Mouse (Mus musculus) MEL (cell line): ENCODE measurements around the gene Cenps. TPM values are rescaled to one million over a fixed set of nuclear protein-coding genes. Genes with fewer than 3 reads are reported as not detected.

Experiments used
- DNase-seq: peaks from one replicate; pipeline ENCODE4 v3.0.0; 2011; ENCODE audit warnings: low read depth, low spot score
- H3K27ac ChIP-seq: 2 replicates; pipeline ENCODE4 v1.5.1; 2012; ENCODE audit warnings: low read depth, mild to moderate bottlenecking, control low read depth, low read length, moderate library complexity; ENCODE audit not compliant: control insufficient read depth
- H3K27me3 ChIP-seq, 2 experiments: fragments of 150-350 bp in 1 of 2; sonication (generic) in 1 of 2; 2 replicates each; pipeline ENCODE4 v1.6.1; 2012; ENCODE audit warnings: low read length in 2 of 2, mild to moderate bottlenecking in 2 of 2, improper control_type of control experiment in 1 of 2, moderate library complexity in 1 of 2; ENCODE audit not compliant: insufficient read depth in 2 of 2, control insufficient read depth in 1 of 2
- H3K36me3 ChIP-seq, 2 experiments: 2 replicates each; pipeline ENCODE4 v1.6.1; 2012 to 2014; ENCODE audit warnings: low read length in 2 of 2, improper control_type of control experiment in 1 of 2, inconsistent platforms in 1 of 2, mild to moderate bottlenecking in 1 of 2; ENCODE audit not compliant: insufficient read depth in 2 of 2, control insufficient read depth in 1 of 2
- H3K4me1 ChIP-seq, 2 experiments: fragments of 150-350 bp in 1 of 2; sonication (generic) in 1 of 2; 2 replicates each; pipeline ENCODE4 v1.6.1; 2012; ENCODE audit warnings: low read length in 2 of 2, improper control_type of control experiment in 1 of 2, mild to moderate bottlenecking in 1 of 2; ENCODE audit not compliant: insufficient read depth in 2 of 2, control insufficient read depth in 1 of 2
- H3K4me3 ChIP-seq, 2 experiments: fragments of 150-350 bp in 1 of 2; sonication (generic) in 1 of 2; 2 replicates each; pipeline ENCODE4 v1.5.1; 2012; ENCODE audit warnings: low read depth in 2 of 2, low read length in 2 of 2, mild to moderate bottlenecking in 2 of 2, moderate library complexity in 2 of 2, control low read depth in 1 of 2, improper control_type of control experiment in 1 of 2; ENCODE audit not compliant: control insufficient read depth in 1 of 2, insufficient read depth in 1 of 2
- H3K79me2 ChIP-seq: 2 replicates; pipeline ENCODE4 v1.6.1; 2012; ENCODE audit warnings: mild to moderate bottlenecking, low read length, moderate library complexity; ENCODE audit not compliant: control insufficient read depth, poor library complexity, insufficient read depth
- H3K9ac ChIP-seq: 2 replicates; pipeline ENCODE4 v1.6.1; 2012; ENCODE audit warnings: low read depth, mild to moderate bottlenecking, control low read depth, low read length, moderate library complexity; ENCODE audit not compliant: control insufficient read depth, poor library complexity, severe bottlenecking
- H3K9me3 ChIP-seq: fragments of 150-350 bp; sonication (generic); replicated peaks from 2 replicates; pipeline ENCODE4 v1.6.1; 2012; ENCODE audit warnings: mild to moderate bottlenecking, low read length, improper control_type of control experiment, moderate library complexity; ENCODE audit not compliant: insufficient read depth
- CHD1 ChIP-seq: IDR thresholded peaks from 2 replicates; pipeline ENCODE4 v1.6.1; 2012; ENCODE audit warnings: low read depth, mild to moderate bottlenecking, inconsistent platforms, low read length, improper control_type of control experiment
- CHD2 ChIP-seq: IDR thresholded peaks from 2 replicates; pipeline ENCODE4 v1.6.1; 2011; ENCODE audit warnings: low read length, improper control_type of control experiment
- EP300 ChIP-seq, 2 experiments: IDR thresholded peaks; 2 replicates each; pipeline ENCODE4 v1.6.1; 2011; ENCODE audit warnings: improper control_type of control experiment in 2 of 2, low read length in 2 of 2, low read depth in 1 of 2, mild to moderate bottlenecking in 1 of 2
- GABPA ChIP-seq: IDR thresholded peaks from 2 replicates; pipeline ENCODE4 v1.6.1; 2012; ENCODE audit warnings: low read depth, mild to moderate bottlenecking, inconsistent platforms, low read length, improper control_type of control experiment, moderate library complexity
- GATA1 ChIP-seq: IDR thresholded peaks from 2 replicates; pipeline ENCODE4 v1.6.1; 2011; ENCODE audit warnings: low read depth, low read length, improper control_type of control experiment
- KAT2A ChIP-seq: conservative IDR thresholded peaks from 2 replicates; pipeline ENCODE4 v1.6.1; 2012; ENCODE audit warnings: low read depth, low read length, improper control_type of control experiment, inconsistent platforms
- MAFK ChIP-seq: IDR thresholded peaks from 2 replicates; pipeline ENCODE4 v1.6.1; 2011; ENCODE audit warnings: low read depth, mild to moderate bottlenecking, low read length, improper control_type of control experiment, borderline replicate concordance
- MAX ChIP-seq: IDR thresholded peaks from 2 replicates; pipeline ENCODE4 v1.6.1; 2011; ENCODE audit warnings: low read length, improper control_type of control experiment
- MAZ ChIP-seq: IDR thresholded peaks from 2 replicates; pipeline ENCODE4 v1.6.1; 2012; ENCODE audit warnings: low read depth, mild to moderate bottlenecking, inconsistent platforms, low read length, improper control_type of control experiment
- MXI1 ChIP-seq: IDR thresholded peaks from 2 replicates; pipeline ENCODE4 v1.6.1; 2011; ENCODE audit warnings: mild to moderate bottlenecking, low read depth, low read length, improper control_type of control experiment
- MYB ChIP-seq: IDR thresholded peaks from 2 replicates; pipeline ENCODE4 v1.6.1; 2011; ENCODE audit warnings: mild to moderate bottlenecking, low read depth, low read length, improper control_type of control experiment
- MYC ChIP-seq: IDR thresholded peaks from 2 replicates; pipeline ENCODE4 v1.6.1; 2011; ENCODE audit warnings: low read depth, mild to moderate bottlenecking, low read length, improper control_type of control experiment, moderate library complexity
- NELFE ChIP-seq: IDR thresholded peaks from 2 replicates; pipeline ENCODE4 v1.6.1; 2011; ENCODE audit warnings: low read depth, low read length, improper control_type of control experiment
- POLR2A ChIP-seq, 2 experiments: IDR thresholded peaks; 2 replicates each; pipeline ENCODE4 v1.6.1; 2011 to 2012; ENCODE audit warnings: low read length in 2 of 2, mild to moderate bottlenecking in 2 of 2, control low read depth in 1 of 2, improper control_type of control experiment in 1 of 2, low read depth in 1 of 2, moderate library complexity in 1 of 2; ENCODE audit not compliant: control insufficient read depth in 1 of 2, insufficient read depth in 1 of 2, poor library complexity in 1 of 2
- RAD21 ChIP-seq: IDR thresholded peaks from 2 replicates; pipeline ENCODE4 v1.6.1; 2011; ENCODE audit warnings: mild to moderate bottlenecking, low read depth, low read length, improper control_type of control experiment
- SMC3 ChIP-seq: IDR thresholded peaks from 2 replicates; pipeline ENCODE4 v1.6.1; 2011; ENCODE audit warnings: low read depth, low read length, improper control_type of control experiment
- USF1 ChIP-seq: IDR thresholded peaks from 2 replicates; pipeline ENCODE4 v1.6.1; 2014; ENCODE audit warnings: low read depth, mild to moderate bottlenecking, inconsistent platforms, low read length, improper control_type of control experiment, moderate library complexity
- ZKSCAN1 ChIP-seq: IDR thresholded peaks from 2 replicates; pipeline ENCODE4 v1.6.1; 2012; ENCODE audit warnings: low read depth, mild to moderate bottlenecking, inconsistent platforms, low read length, improper control_type of control experiment, moderate library complexity
- ZMIZ1 ChIP-seq: IDR thresholded peaks from 2 replicates; pipeline ENCODE4 v1.6.1; 2012; ENCODE audit warnings: low read depth, mild to moderate bottlenecking, inconsistent platforms, low read length, improper control_type of control experiment, moderate library complexity
- polyA plus RNA-seq, 2 experiments: library from polyadenylated mRNA; stranded (reverse) in 1 of 2; unstranded in 1 of 2; fragments of >175 nt in 1 of 2; fragments of >200 nt in 1 of 2; gene quantifications; 2 replicates each; pipeline versions ENCODE4 v1.2.1 to v1.2.4; 2012; ENCODE audit warnings: low replicate concordance in 2 of 2, low read depth in 1 of 2; ENCODE audit not compliant: insufficient read length in 2 of 2, insufficient read depth in 1 of 2, missing spikeins in 1 of 2
- total RNA-seq: library from RNA; depleted of rRNA; stranded (reverse); fragments of 300-350 nt; gene quantifications from 2 replicates; pipeline ENCODE4 v1.2.3, GENCODE M21; 2012

Gene Cenps
- total and polyA plus RNA-seq, 3 experiments = 13.4 to 60.7 TPM; not detected in 1

DNA sequence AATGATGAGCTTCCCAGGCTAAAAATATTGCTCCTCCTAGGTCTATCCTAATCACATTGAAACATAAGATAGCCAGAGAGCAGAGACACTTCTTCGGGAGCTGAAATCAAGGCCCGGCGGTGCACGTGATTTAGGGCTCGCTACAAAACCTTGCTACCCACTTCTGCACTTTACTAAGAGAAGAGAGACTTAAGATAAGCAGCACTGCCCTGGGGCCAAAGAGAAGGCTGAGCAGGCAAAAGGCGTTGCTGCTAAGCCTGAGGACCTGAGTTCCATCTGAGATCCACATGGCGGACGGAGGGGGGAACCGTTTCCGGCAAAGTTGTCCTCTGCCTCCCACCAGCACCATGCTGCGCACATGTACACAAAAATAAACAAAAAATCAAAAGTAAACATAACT lies 38.9 kb downstream of the Cenps start (continued):
- no peak for TF ChIP-seq MYB
- no peak for TF ChIP-seq CHD2
- no peak for TF ChIP-seq EP300 (IDR thresholded peaks at IDR 0.05; ENCODE audit: low read depth in 1 of 2, low read length in 2 of 2)
- no peak for TF ChIP-seq GABPA
- TF ChIP-seq MYC = no peak; the same call in none of the 2 replicates

DNA sequence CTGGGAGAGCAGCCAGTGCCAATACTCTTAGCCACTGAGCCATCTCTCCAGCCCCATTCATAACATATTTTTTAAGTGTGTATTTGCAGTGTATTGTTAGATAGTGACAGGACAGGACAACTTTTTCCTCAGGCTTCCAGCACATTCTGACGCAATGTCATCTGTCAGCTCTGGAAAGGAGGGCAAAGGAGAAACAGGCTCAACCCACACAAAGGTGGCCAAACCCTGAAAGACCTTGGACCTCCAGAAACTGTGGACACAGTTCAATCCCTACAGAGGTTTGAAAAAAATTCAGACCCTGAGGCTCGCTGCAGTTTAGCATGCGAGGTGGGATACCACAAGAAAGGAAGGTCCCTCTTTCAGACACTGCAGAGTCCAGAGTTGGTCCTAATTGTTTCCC lies 39.5 kb downstream of the Cenps start:
- Histone ChIP-seq H3K4me3 (peak overlapping the region; percentile 86 to 90; a peak in 3 of 4 replicates), H3K36me3 (peaks cover 0 to 16% of the 10 kb centered on the region in 2 experiments; a peak in 3 of 4 replicates), H3K9ac (peak overlapping the region; percentile 89), H3K27me3 (no peaks in the 10 kb centered on the region), H3K4me1 (peaks cover 3 to 18% of the 10 kb centered on the region in 2 experiments), H3K27ac (no peak overlapping the region), H3K79me2 (peaks cover 24% of the 10 kb centered on the region), H3K9me3 (no peaks in the 10 kb centered on the region)
- no peak for DNase-seq
- no peak for TF ChIP-seq RAD21
- no peak for TF ChIP-seq MAFK
- TF ChIP-seq SMC3 = no peak
- TF ChIP-seq ZKSCAN1 = no peak
- TF ChIP-seq GATA1 = no peak
- TF ChIP-seq KAT2A = no peak
- no peak for TF ChIP-seq CHD1
- TF ChIP-seq ZMIZ1 = no peak
- TF ChIP-seq USF1 = no peak
- TF ChIP-seq MAX = no peak

DNA sequence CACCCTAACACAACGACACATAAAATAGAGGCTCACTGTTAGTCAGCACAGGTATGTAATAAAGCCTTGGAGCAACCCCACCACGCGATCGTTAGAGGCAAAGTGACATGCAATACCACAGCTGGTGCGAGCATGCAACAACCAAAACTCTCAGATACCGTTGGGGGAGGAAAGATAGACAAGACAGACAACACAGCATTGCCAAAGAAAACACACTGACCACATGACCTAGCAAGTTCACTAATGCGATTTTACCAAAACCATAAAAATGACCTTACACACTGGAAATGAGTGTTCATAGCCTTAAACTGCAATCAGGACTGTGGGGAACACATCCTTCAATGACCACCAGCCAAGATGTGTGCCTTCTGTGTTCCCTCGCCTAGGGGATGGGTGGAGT lies 46.1 kb downstream of the Cenps start:
- no peak overlapping the region for H3K9ac ChIP-seq

More for the DNA sequence above, 46.1 kb downstream of the Cenps start:
- Histone ChIP-seq H3K4me3 (no peak overlapping the region), H3K79me2 (peaks cover 6% of the 10 kb centered on the region; the same call in 1 of the 2 replicates), H3K27ac (no peak overlapping the region), H3K36me3 (no peaks in the 10 kb centered on the region; a peak in 1 of 4 replicates), H3K4me1 (0 out of 4 replicates have a peak, but pooled peaks cover 0 to 3% of the 10 kb centered on the region in 2 experiments), H3K27me3 (no peaks in the 10 kb centered on the region), H3K9me3 (no peaks in the 10 kb centered on the region)
- DNase-seq = no peak
- TF ChIP-seq MAZ (no peak), POLR2A (IDR thresholded peaks at IDR 0.05; ENCODE audit: control insufficient read depth in 1 of 2, insufficient read depth in 1 of 2, low read depth in 1 of 2, low read length in 2 of 2, poor library complexity in 1 of 2) (no peak), KAT2A (no peak), NELFE (no peak), MXI1 (no peak)
